Mouse (Mus musculus): Measurements from ENCODE around the gene Thbs3. TPM values are rescaled to one million over a fixed set of nuclear protein-coding genes. Genes with fewer than 3 reads are reported as not detected.

The Thbs3 gene
- polyA plus RNA-seq, 1 experiment, result 0.07 TPM

GRCm38 (mm10) chr3:89231772-89232275, 16.8 kb downstream of the Thbs3 start:
- H3K36me3 ChIP-seq (replicated peaks; ENCODE audit: low read length), result peaks cover 9% of the 10 kb centered on the region
- no peaks in the 10 kb centered on the region for H3K9me3 ChIP-seq
- peaks cover 69% of the 10 kb centered on the region for H3K4me1 ChIP-seq
- H3K27me3 ChIP-seq (replicated peaks), result peaks cover 62% of the 10 kb centered on the region
- peak overlapping the region; percentile 38 for H3K4me3 ChIP-seq (replicated peaks)
- TF ChIP-seq GATA1 (IDR thresholded peaks at IDR 0.05; ENCODE audit: borderline replicate concordance, low read length) (no peak), FLI1 (IDR thresholded peaks at IDR 0.05; ENCODE audit: low read length) (no peak)

- Histone ChIP-seq H3K9me3 (no peaks in the 10 kb centered on the region), H3K4me3 (replicated peaks) (no peak overlapping the region), H3K4me1 (peaks cover 61% of the 10 kb centered on the region), H3K36me3 (replicated peaks; ENCODE audit: low read length) (peaks cover 12% of the 10 kb centered on the region), H3K27me3 (replicated peaks) (peaks cover 56% of the 10 kb centered on the region)
- TF ChIP-seq GATA1 (IDR thresholded peaks at IDR 0.05; ENCODE audit: borderline replicate concordance, low read length) (no peak), FLI1 (IDR thresholded peaks at IDR 0.05; ENCODE audit: low read length) (no peak)
Observed at GRCm38 (mm10) chr3:89232614-89233013, 17.6 kb downstream of the Thbs3 start.

GRCm38 (mm10) chr3:89233562-89234110, 18.7 kb downstream of the Thbs3 start:
- Histone ChIP-seq H3K27me3 (replicated peaks) (peaks cover 60% of the 10 kb centered on the region), H3K9me3 (no peaks in the 10 kb centered on the region), H3K4me1 (peaks cover 57% of the 10 kb centered on the region), H3K36me3 (replicated peaks; ENCODE audit: low read length) (peaks cover 21% of the 10 kb centered on the region), H3K4me3 (replicated peaks) (no peak overlapping the region)
- TF ChIP-seq GATA1 (IDR thresholded peaks at IDR 0.05; ENCODE audit: borderline replicate concordance, low read length), result no peak
- TF ChIP-seq FLI1 (IDR thresholded peaks at IDR 0.05; ENCODE audit: low read length), result no peak

DNA sequence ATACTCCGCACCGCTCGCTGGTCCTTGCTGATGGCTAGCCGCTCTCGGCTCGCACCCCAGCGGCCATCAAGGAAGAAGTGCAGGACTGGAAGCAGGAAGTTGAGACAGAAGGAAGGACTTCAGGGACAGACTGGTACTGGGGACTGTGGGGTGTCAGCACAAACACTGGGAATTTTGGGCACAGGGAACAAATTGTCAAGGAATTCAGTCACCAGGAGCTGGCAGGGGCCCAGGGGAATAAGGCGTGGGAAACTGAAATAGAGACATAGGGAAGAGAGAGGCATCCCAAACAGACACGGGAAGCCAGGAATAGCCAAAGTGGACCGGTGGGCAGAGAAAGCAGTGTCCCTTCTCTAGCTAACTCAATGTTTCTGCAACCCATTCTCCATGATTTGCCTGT, 21.5 kb downstream of the Thbs3 start:
- peaks cover 45% of the 10 kb centered on the region for H3K27me3 ChIP-seq (replicated peaks)
- H3K36me3 ChIP-seq (replicated peaks; ENCODE audit: low read length), result peaks cover 27% of the 10 kb centered on the region
- TF ChIP-seq FLI1 (IDR thresholded peaks at IDR 0.05; ENCODE audit: low read length) (no peak), GATA1 (IDR thresholded peaks at IDR 0.05; ENCODE audit: borderline replicate concordance, low read length) (no peak)

GRCm38 (mm10) chr3:89237682-89238081, 22.7 kb downstream of the Thbs3 start:
- Histone ChIP-seq H3K4me1 (peaks cover 35% of the 10 kb centered on the region), H3K4me3 (replicated peaks) (no peak overlapping the region), H3K36me3 (replicated peaks; ENCODE audit: low read length) (peaks cover 34% of the 10 kb centered on the region), H3K9me3 (no peaks in the 10 kb centered on the region), H3K27me3 (replicated peaks) (peaks cover 40% of the 10 kb centered on the region)
- TF ChIP-seq FLI1 (IDR thresholded peaks at IDR 0.05; ENCODE audit: low read length), result no peak
- no peak for TF ChIP-seq GATA1 (IDR thresholded peaks at IDR 0.05; ENCODE audit: borderline replicate concordance, low read length)

More for the DNA sequence above, 21.5 kb downstream of the Thbs3 start:
- Histone ChIP-seq H3K9me3 (no peaks in the 10 kb centered on the region), H3K4me3 (replicated peaks) (no peak overlapping the region), H3K4me1 (peaks cover 37% of the 10 kb centered on the region)

GRCm38 (mm10) chr3:89238494-89238893, 23.5 kb downstream of the Thbs3 start:
- peaks cover 34% of the 10 kb centered on the region for H3K36me3 ChIP-seq (replicated peaks; ENCODE audit: low read length)
- H3K9me3 ChIP-seq, result no peaks in the 10 kb centered on the region
- H3K4me3 ChIP-seq (replicated peaks), result no peak overlapping the region
- peaks cover 34% of the 10 kb centered on the region for H3K4me1 ChIP-seq
- TF ChIP-seq FLI1 (IDR thresholded peaks at IDR 0.05; ENCODE audit: low read length) (no peak), GATA1 (IDR thresholded peaks at IDR 0.05; ENCODE audit: borderline replicate concordance, low read length) (no peak)
- H3K27me3 ChIP-seq (replicated peaks), result peaks cover 38% of the 10 kb centered on the region

DNA sequence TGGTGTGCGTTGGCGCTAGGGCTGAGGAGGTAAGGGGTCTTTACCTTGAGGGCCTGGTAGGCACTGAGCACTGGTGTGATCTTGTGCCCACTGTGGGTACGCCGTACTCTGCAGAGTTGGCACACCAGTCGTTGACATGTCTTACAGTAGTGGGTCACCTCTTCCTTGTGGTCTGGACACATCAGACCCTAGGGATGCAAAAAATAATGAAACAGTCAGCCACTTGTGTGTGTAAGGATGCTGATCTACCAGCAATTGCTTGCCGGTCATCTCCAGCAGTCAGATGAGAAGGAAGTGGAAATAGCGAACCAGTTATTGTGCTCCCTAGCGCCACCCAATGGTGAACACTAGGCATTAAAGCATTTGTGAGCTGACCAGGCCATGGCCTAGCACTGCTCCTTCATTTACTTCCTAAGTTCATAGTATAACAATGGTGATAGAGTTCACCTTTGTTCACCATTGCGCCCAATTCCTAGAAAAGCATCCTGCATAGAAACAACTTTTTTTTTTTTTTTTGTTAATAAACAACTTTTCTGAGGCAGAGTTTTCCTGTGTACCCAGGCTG, 27.4 kb downstream of the Thbs3 start:
- peaks cover 13% of the 10 kb centered on the region for H3K27me3 ChIP-seq (replicated peaks)
- peaks cover 24% of the 10 kb centered on the region for H3K36me3 ChIP-seq (replicated peaks; ENCODE audit: low read length)
- H3K4me3 ChIP-seq (replicated peaks), result peak overlapping the region; percentile 8
- TF ChIP-seq GATA1 (IDR thresholded peaks at IDR 0.05; ENCODE audit: borderline replicate concordance, low read length) (no peak), FLI1 (IDR thresholded peaks at IDR 0.05; ENCODE audit: low read length) (no peak)
- H3K9me3 ChIP-seq, result no peaks in the 10 kb centered on the region
- peaks cover 62% of the 10 kb centered on the region for H3K4me1 ChIP-seq

DNA sequence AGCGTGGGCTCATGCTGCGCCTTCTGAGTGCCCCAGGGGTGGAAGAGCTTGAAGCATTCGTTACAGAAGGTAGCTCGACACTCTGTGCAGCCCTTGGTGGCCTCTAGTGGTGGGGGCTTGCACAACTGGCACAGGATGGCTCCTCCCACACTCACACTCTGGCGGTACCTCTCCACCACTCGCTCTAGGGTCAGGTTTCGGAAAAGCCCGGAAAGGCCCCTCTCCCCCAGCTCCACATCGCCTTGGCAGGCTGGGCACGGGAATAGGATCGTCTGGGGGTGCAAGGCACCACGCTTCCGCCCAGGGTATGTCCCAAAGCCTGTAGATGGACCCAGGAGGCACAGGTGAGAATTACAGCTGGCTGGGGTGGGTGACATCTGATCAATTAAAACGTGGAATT, 28.6 kb downstream of the Thbs3 start:
- H3K4me1 ChIP-seq, result peaks cover 69% of the 10 kb centered on the region
- H3K27me3 ChIP-seq (replicated peaks), result peaks cover 6% of the 10 kb centered on the region
- peak overlapping the region; percentile 50 for H3K4me3 ChIP-seq (replicated peaks)
- H3K9me3 ChIP-seq, result no peaks in the 10 kb centered on the region
- TF ChIP-seq GATA1 (IDR thresholded peaks at IDR 0.05; ENCODE audit: borderline replicate concordance, low read length) (no peak), FLI1 (IDR thresholded peaks at IDR 0.05; ENCODE audit: low read length) (no peak)
- peaks cover 21% of the 10 kb centered on the region for H3K36me3 ChIP-seq (replicated peaks; ENCODE audit: low read length)

- Histone ChIP-seq H3K4me1 (peaks cover 67% of the 10 kb centered on the region), H3K9me3 (no peaks in the 10 kb centered on the region), H3K4me3 (replicated peaks) (peak overlapping the region; percentile 95), H3K27me3 (replicated peaks) (no peaks in the 10 kb centered on the region), H3K36me3 (replicated peaks; ENCODE audit: low read length) (peaks cover 20% of the 10 kb centered on the region)
- TF ChIP-seq GATA1 (IDR thresholded peaks at IDR 0.05; ENCODE audit: borderline replicate concordance, low read length), result no peak
- no peak for TF ChIP-seq FLI1 (IDR thresholded peaks at IDR 0.05; ENCODE audit: low read length)
Observed at GRCm38 (mm10) chr3:89244158-89244981, 29.4 kb downstream of the Thbs3 start.
